Mouse (Mus musculus) stomach, embryonic 14.5 days (tissue): ENCODE data around the gene Tex19.2. TPM values are rescaled to one million over a fixed set of nuclear protein-coding genes. Genes with fewer than 3 reads are reported as not detected.

ENCODE experiments used
- ATAC-seq: fragments of 200-750 bp; cut with Nextera tagmentation; 2 replicates; pipeline ENCODE4 v1.8.0; 2017; ENCODE audit warnings: low read depth, moderate TSS enrichment; ENCODE audit not compliant: insufficient number of reproducible peaks, insufficient read depth, low FRiP score
- H3K27ac ChIP-seq: fragments of 300-500 bp; sonication (generic); 2 replicates; pipeline ENCODE4 v1.5.1; 2014; ENCODE audit warnings: mild to moderate bottlenecking, low read length, moderate library complexity, mixed read lengths
- H3K27me3 ChIP-seq: fragments of 300-500 bp; sonication (generic); 2 replicates; pipeline ENCODE4 v1.6.1; 2014; ENCODE audit warnings: low read length, control low read depth, mixed read lengths; ENCODE audit not compliant: control insufficient read depth, insufficient read depth
- H3K36me3 ChIP-seq: fragments of 300-500 bp; sonication (generic); 2 replicates; pipeline ENCODE4 v1.6.1; 2014; ENCODE audit warnings: mild to moderate bottlenecking, control low read depth, low read length, moderate library complexity, mixed read lengths; ENCODE audit not compliant: control insufficient read depth, insufficient read depth
- H3K4me1 ChIP-seq: fragments of 300-500 bp; sonication (generic); 2 replicates; pipeline ENCODE4 v1.6.1; 2014; ENCODE audit warnings: low read length, control low read depth, mixed read lengths; ENCODE audit not compliant: control insufficient read depth, insufficient read depth
- H3K4me2 ChIP-seq: fragments of 300-500 bp; sonication (generic); replicated peaks from 2 replicates; pipeline ENCODE4 v1.6.1; 2014; ENCODE audit warnings: low read depth, low read length, control low read depth
- H3K4me3 ChIP-seq: fragments of 300-500 bp; sonication (generic); 2 replicates; pipeline ENCODE4 v1.5.1; 2014; ENCODE audit warnings: low read depth, low read length, control low read depth
- H3K9ac ChIP-seq: fragments of 300-500 bp; sonication (generic); replicated peaks from 2 replicates; pipeline ENCODE4 v1.6.1; 2014; ENCODE audit warnings: low read depth, mild to moderate bottlenecking, control low read depth, low read length, moderate library complexity, mixed read lengths
- H3K9me3 ChIP-seq: fragments of 300-500 bp; sonication (generic); 2 replicates; pipeline ENCODE4 v1.6.1; 2016; ENCODE audit warnings: low read depth, low read length, control low read depth; ENCODE audit not compliant: control insufficient read depth
- WGBS: fragments of 180-500 bp; shearing (Covaris S2); extraction: QIAGEN DNeasy Blood & Tissue Kit; methylation state at CpG from one replicate; pipeline ENCODE4 v1.1.7; 2014; 5-methylcytosine and 5-hydroxymethylcytosine counted together
- polyA plus RNA-seq: library from polyadenylated mRNA; unstranded; fragments of >200 nt; fragmentation: Nextera tagmentation; extraction: Ambion mirVana; gene quantifications from 2 replicates; pipeline ENCODE4 v1.2.1, GENCODE M21; 2014

Tex19.2 gene
- polyA plus RNA-seq, 1 experiment from 2014 or later: not detected

- Histone ChIP-seq H3K4me3 (no peak overlapping the region), H3K9me3 (no peaks in the 10 kb centered on the region), H3K27ac (no peak overlapping the region), H3K4me2 (no peak overlapping the region), H3K9ac (no peak overlapping the region), H3K36me3 (no peaks in the 10 kb centered on the region), H3K27me3 (no peaks in the 10 kb centered on the region), H3K4me1 (peaks cover 10% of the 10 kb centered on the region)
- WGBS: 88% methylated on average over 4 of the region's 4 CpGs
- ATAC-seq: no peak
These were observed 5.0 kb upstream of the Tex19.2 start for GRCm38 (mm10) chr11:121123438-121123837.

DNA sequence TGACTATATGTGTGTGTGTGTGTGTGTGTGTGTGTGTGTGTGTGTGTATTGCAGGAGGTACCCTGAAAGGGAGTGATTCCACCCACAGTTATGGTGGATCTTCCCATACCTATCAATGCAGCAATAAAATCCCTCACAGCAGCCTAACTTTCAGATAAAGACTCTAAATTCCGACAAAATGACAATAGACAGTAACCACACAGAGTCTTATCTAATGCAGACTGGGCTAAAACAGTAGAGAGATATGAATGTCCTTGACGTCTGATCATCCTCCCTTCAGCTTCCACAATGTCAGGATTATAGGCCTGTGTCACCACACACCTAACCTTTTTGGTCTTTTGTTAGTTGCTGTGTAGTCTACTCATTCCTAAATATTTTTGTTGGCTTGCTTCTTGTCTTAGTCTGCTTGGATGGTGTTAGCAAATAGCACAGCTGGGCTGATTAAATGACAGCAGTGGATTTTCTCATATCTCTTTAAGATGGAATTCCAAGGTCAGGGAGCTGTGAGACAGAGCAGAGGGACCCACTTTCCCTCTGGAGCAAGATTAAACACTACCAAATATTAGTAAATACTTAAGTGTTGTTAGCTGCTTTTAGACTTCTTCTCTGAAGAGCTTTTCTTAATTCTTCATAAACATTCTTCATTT lies 3.7 kb upstream of the Tex19.2 start:
- H3K4me1 ChIP-seq: peaks cover 10% of the 10 kb centered on the region
- no peak overlapping the region for H3K9ac ChIP-seq
- no peaks in the 10 kb centered on the region for H3K9me3 ChIP-seq
- no peak overlapping the region for H3K4me3 ChIP-seq
- no peak for ATAC-seq
- H3K27me3 ChIP-seq: no peaks in the 10 kb centered on the region
- 46% methylated on average over 2 of the region's 2 CpGs for WGBS
- H3K27ac ChIP-seq: no peak overlapping the region
- no peak overlapping the region for H3K4me2 ChIP-seq
- H3K36me3 ChIP-seq: no peaks in the 10 kb centered on the region

GRCm38 (mm10) chr11:121121151-121121550 lies 2.7 kb upstream of the Tex19.2 start:
- Histone ChIP-seq H3K9me3 (no peaks in the 10 kb centered on the region), H3K36me3 (no peaks in the 10 kb centered on the region), H3K4me1 (peaks cover 10% of the 10 kb centered on the region), H3K4me2 (no peak overlapping the region), H3K27me3 (no peaks in the 10 kb centered on the region), H3K9ac (no peak overlapping the region), H3K27ac (no peak overlapping the region), H3K4me3 (no peak overlapping the region)
- no peak for ATAC-seq
- 52% methylated on average over 3 of the region's 3 CpGs for WGBS

DNA sequence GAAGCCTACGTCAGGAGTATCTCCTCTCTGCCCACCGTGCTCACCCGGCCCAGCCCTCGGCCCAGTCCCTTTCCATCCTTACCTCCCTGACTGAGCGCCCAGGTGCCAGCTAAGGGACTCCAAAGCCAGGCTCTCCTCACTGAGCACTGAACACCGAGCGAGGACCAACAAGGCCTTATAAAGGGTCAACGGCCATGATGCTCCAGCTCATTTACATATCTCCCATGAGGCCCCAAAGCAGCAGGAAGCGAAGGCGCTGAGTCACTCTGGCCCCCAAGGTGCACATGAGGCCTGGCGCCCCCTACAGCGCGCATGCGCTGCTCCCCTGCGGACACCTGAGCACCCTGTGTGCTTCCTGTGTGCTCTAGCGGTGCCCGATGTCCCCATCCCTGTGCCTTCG lies 371 bp downstream of the Tex19.2 start:
- 94% methylated on average over 18 of the region's 18 CpGs for WGBS
- no peaks in the 10 kb centered on the region for H3K36me3 ChIP-seq
- peaks cover 10% of the 10 kb centered on the region for H3K4me1 ChIP-seq
- no peaks in the 10 kb centered on the region for H3K27me3 ChIP-seq
- H3K27ac ChIP-seq: no peak overlapping the region
- ATAC-seq: no peak
- H3K4me3 ChIP-seq: no peak overlapping the region
- no peak overlapping the region for H3K9ac ChIP-seq
- H3K9me3 ChIP-seq: no peaks in the 10 kb centered on the region
- no peak overlapping the region for H3K4me2 ChIP-seq

- WGBS: 75% methylated on average over 5 of the region's 5 CpGs
- Histone ChIP-seq H3K9me3 (no peaks in the 10 kb centered on the region), H3K4me3 (no peak overlapping the region), H3K27ac (no peak overlapping the region), H3K9ac (no peak overlapping the region), H3K4me2 (no peak overlapping the region), H3K4me1 (peaks cover 3% of the 10 kb centered on the region; the same call in 1 of the 2 replicates), H3K27me3 (no peaks in the 10 kb centered on the region), H3K36me3 (no peaks in the 10 kb centered on the region)
- ATAC-seq: no peak
These were observed 6.2 kb downstream of the Tex19.2 start for GRCm38 (mm10) chr11:121112091-121112775.

GRCm38 (mm10) chr11:121111601-121112000 lies 6.9 kb downstream of the Tex19.2 start:
- Histone ChIP-seq H3K4me3 (no peak overlapping the region), H3K9ac (no peak overlapping the region), H3K27me3 (no peaks in the 10 kb centered on the region), H3K4me2 (no peak overlapping the region), H3K9me3 (no peaks in the 10 kb centered on the region), H3K36me3 (no peaks in the 10 kb centered on the region), H3K27ac (no peak overlapping the region), H3K4me1 (peaks cover 3% of the 10 kb centered on the region; the same call in 1 of the 2 replicates)
- 78% methylated on average over 1 of the region's 1 CpGs for WGBS
- no peak for ATAC-seq

- no peaks in the 10 kb centered on the region for H3K9me3 ChIP-seq
- no peaks in the 10 kb centered on the region for H3K27me3 ChIP-seq
- no peak overlapping the region for H3K27ac ChIP-seq
- H3K4me2 ChIP-seq: no peak overlapping the region
- H3K4me1 ChIP-seq: peaks cover 3% of the 10 kb centered on the region; the same call in 1 of the 2 replicates
- H3K4me3 ChIP-seq: no peak overlapping the region
- no peaks in the 10 kb centered on the region for H3K36me3 ChIP-seq
- H3K9ac ChIP-seq: no peak overlapping the region
- ATAC-seq: no peak
- 85% methylated on average over 3 of the region's 3 CpGs for WGBS
These were observed 7.4 kb downstream of the Tex19.2 start for GRCm38 (mm10) chr11:121111051-121111450.

- no peak overlapping the region for H3K27ac ChIP-seq
- no peaks in the 10 kb centered on the region for H3K36me3 ChIP-seq
- no peak overlapping the region for H3K9ac ChIP-seq
- H3K4me1 ChIP-seq: peaks cover 3% of the 10 kb centered on the region; the same call in 1 of the 2 replicates
- WGBS: 15% methylated on average over 2 of the region's 2 CpGs
- H3K4me2 ChIP-seq: no peak overlapping the region
- no peak overlapping the region for H3K4me3 ChIP-seq
- H3K27me3 ChIP-seq: no peaks in the 10 kb centered on the region
- H3K9me3 ChIP-seq: no peaks in the 10 kb centered on the region
- no peak for ATAC-seq
These were observed 8.5 kb downstream of the Tex19.2 start for GRCm38 (mm10) chr11:121109986-121110385.
